Mouse (Mus musculus): ENCODE measurements around the gene Clint1. TPM values are rescaled to one million over a fixed set of nuclear protein-coding genes. Genes with fewer than 3 reads are reported as not detected.

Clint1 gene
- polyA plus RNA-seq, 1 experiment: 59.2 TPM

GRCm38 (mm10) chr11:45955127-45955627 is 103.3 kb downstream of the Clint1 start, which contains the start of gene Thg1l:
Thg1l (minus strand) TSS chr11:45955494.
- under 1% methylated on average over 32 of the region's 32 CpGs for WGBS
- H3K36me3 ChIP-seq (ENCODE audit: control insufficient read depth, insufficient read depth, low read length): peaks cover 5% of the 10 kb centered on the region; the same call in 1 of the 2 replicates
- peak within 1 kb of the TSS; percentile 72 for H3K4me3 ChIP-seq (ENCODE audit: low read depth, low read length)
- no peak for TF ChIP-seq CTCF (IDR thresholded peaks at IDR 0.05; ENCODE audit: extremely low read depth, insufficient read length, insufficient replicate concordance, low read depth, low read length)
- TF ChIP-seq POLR2A (IDR thresholded peaks at IDR 0.05; ENCODE audit: low read depth, low read length): no peak
- peak within 1 kb of the TSS; percentile 46 for H3K27ac ChIP-seq (ENCODE audit: insufficient read depth, low read depth, low read length)
- H3K27me3 ChIP-seq (ENCODE audit: control insufficient read depth, insufficient read depth, low read length): no peaks in the 10 kb centered on the region
- H3K4me1 ChIP-seq (ENCODE audit: control insufficient read depth, insufficient read depth, insufficient read length, low read length): no peaks in the 10 kb centered on the region

- H3K36me3 ChIP-seq (ENCODE audit: control insufficient read depth, insufficient read depth, low read length): no peaks in the 10 kb centered on the region
- no peaks in the 10 kb centered on the region for H3K27me3 ChIP-seq (ENCODE audit: control insufficient read depth, insufficient read depth, low read length)
- WGBS: 78% methylated on average over 3 of the region's 3 CpGs
- no peak overlapping the region for H3K4me3 ChIP-seq (ENCODE audit: low read depth, low read length)
- no peaks in the 10 kb centered on the region for H3K4me1 ChIP-seq (ENCODE audit: control insufficient read depth, insufficient read depth, insufficient read length, low read length)
- TF ChIP-seq POLR2A (IDR thresholded peaks at IDR 0.05; ENCODE audit: low read depth, low read length) (no peak), CTCF (IDR thresholded peaks at IDR 0.05; ENCODE audit: extremely low read depth, insufficient read length, insufficient replicate concordance, low read depth, low read length) (no peak)
- no peak overlapping the region for H3K27ac ChIP-seq (ENCODE audit: insufficient read depth, low read depth, low read length)
Measured at GRCm38 (mm10) chr11:45959598-45959997, 107.7 kb downstream of the Clint1 start.

- 80% methylated on average over 5 of the region's 5 CpGs for WGBS
- Histone ChIP-seq H3K4me1 (ENCODE audit: control insufficient read depth, insufficient read depth, insufficient read length, low read length) (no peaks in the 10 kb centered on the region), H3K4me3 (ENCODE audit: low read depth, low read length) (no peak overlapping the region), H3K36me3 (ENCODE audit: control insufficient read depth, insufficient read depth, low read length) (no peaks in the 10 kb centered on the region), H3K27me3 (ENCODE audit: control insufficient read depth, insufficient read depth, low read length) (no peaks in the 10 kb centered on the region), H3K27ac (ENCODE audit: insufficient read depth, low read depth, low read length) (no peak overlapping the region)
- TF ChIP-seq POLR2A (IDR thresholded peaks at IDR 0.05; ENCODE audit: low read depth, low read length): no peak
- TF ChIP-seq CTCF (IDR thresholded peaks at IDR 0.05; ENCODE audit: extremely low read depth, insufficient read length, insufficient replicate concordance, low read depth, low read length): no peak
Measured at GRCm38 (mm10) chr11:45960003-45960402, 108.2 kb downstream of the Clint1 start.

Other genes with a start within 250 kb of the Clint1 start
- gene Lsm11, start 92.9 kb downstream of the Clint1 start, polyA plus RNA-seq (2012; rRNA removed): 2.1 and 3.1 TPM in 2 replicates
- gene Thg1l, start 103.4 kb downstream of the Clint1 start, polyA plus RNA-seq (2012; rRNA removed): 1.6 and 2.4 TPM in 2 replicates
- 0.11 and 0.17 TPM in 2 replicates for gene Sox30, start 128.3 kb downstream of the Clint1 start, polyA plus RNA-seq (2012; rRNA removed)
- gene Gm12166, start 200.3 kb downstream of the Clint1 start, polyA plus RNA-seq (2012; rRNA removed): 12.6 and 25.3 TPM in 2 replicates
- gene Adam19, start 203.9 kb downstream of the Clint1 start, polyA plus RNA-seq (2012; rRNA removed): 4.4 and 6.8 TPM in 2 replicates

Measured in small intestine, adult 2 months (tissue).